Mouse (Mus musculus): ENCODE results near the gene Gm20388.

GRCm38 (mm10) chr8:123635671-123636070 lies 3725.0 kb downstream of the Gm20388 start:
- no peak for TF ChIP-seq TAL1 (IDR thresholded peaks at IDR 0.05; ENCODE audit: low read length)
- TF ChIP-seq GATA1 (IDR thresholded peaks at IDR 0.05; ENCODE audit: low read length): no peak

Measured in erythroblast, embryonic 14.5 days (primary cell).